Mouse (Mus musculus): Measurements from ENCODE around the gene Efcab2. TPM values are rescaled to one million over a fixed set of nuclear protein-coding genes. Genes with fewer than 3 reads are reported as not detected.

Gene Efcab2
- 6.0 and 6.5 TPM in 2 replicates for polyA plus RNA-seq (2015; fragmentation: Nextera tagmentation; extraction: Ambion mirVana)

DNA sequence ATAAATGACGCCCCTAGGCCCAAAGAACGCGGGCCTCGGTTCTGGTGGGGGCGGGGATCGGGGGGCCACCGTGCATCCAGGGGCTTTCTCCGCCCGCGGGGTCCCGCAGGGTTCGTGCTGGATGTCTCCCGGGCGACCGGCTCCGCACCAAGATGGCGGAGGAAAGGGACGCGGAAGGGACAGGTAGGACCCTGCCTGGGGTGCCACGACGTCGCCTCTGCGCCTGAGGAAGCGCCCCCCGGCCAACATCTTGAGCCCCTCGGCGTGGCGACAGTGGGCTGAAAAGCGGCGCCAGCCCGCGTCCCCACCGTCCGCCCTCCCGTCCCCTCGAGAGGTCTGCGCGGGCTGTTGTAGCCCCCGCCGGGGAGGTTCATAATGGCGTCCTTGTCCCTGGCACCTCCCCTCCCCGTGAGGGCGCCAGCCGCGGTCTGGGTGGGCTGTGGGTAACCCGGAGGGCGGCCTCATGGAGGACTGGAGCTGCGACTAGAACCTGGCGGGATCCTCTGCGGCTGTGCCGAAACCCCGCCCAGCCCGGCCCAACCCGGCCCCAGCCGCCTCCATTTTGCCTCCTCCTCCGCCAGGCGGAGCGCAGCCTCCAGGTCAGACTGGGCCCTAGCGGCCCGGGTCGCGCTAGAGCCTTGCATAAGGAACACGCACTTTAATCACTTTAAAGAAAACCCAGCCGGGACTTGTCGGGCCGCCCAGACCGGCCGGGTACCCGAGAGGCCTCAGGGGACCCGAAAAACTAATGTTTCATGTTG lies at the start of gene Efcab2:
Gene Efcab2, plus strand, starts transcription at position 135 of the 761 bp plus-strand sequence.
- peak within 1 kb of the TSS; percentile 70 for H3K4me3 ChIP-seq (ENCODE audit: low read length)
- H3K27ac ChIP-seq (ENCODE audit: low read length), result peak within 1 kb of the TSS; percentile 100
- under 1% methylated on average over 64 of the region's 70 CpGs for WGBS
- no peaks in the 10 kb centered on the region for H3K27me3 ChIP-seq (ENCODE audit: control insufficient read depth, insufficient read depth, low read depth, low read length)
- H3K4me1 ChIP-seq (replicated peaks; ENCODE audit: control insufficient read depth, insufficient read depth, low read length), result no peaks in the 10 kb centered on the region
- H3K9ac ChIP-seq (ENCODE audit: low read length), result peak within 1 kb of the TSS; percentile 82
- H3K4me2 ChIP-seq (ENCODE audit: low read depth, low read length), result peak within 1 kb of the TSS; percentile 65
- ATAC-seq (ENCODE audit: low read depth), result peak; percentile 98
- no peaks in the 10 kb centered on the region for H3K9me3 ChIP-seq (ENCODE audit: control insufficient read depth, low read length)
- H3K36me3 ChIP-seq (ENCODE audit: control insufficient read depth, insufficient read depth, low read length), result no peaks in the 10 kb centered on the region

DNA sequence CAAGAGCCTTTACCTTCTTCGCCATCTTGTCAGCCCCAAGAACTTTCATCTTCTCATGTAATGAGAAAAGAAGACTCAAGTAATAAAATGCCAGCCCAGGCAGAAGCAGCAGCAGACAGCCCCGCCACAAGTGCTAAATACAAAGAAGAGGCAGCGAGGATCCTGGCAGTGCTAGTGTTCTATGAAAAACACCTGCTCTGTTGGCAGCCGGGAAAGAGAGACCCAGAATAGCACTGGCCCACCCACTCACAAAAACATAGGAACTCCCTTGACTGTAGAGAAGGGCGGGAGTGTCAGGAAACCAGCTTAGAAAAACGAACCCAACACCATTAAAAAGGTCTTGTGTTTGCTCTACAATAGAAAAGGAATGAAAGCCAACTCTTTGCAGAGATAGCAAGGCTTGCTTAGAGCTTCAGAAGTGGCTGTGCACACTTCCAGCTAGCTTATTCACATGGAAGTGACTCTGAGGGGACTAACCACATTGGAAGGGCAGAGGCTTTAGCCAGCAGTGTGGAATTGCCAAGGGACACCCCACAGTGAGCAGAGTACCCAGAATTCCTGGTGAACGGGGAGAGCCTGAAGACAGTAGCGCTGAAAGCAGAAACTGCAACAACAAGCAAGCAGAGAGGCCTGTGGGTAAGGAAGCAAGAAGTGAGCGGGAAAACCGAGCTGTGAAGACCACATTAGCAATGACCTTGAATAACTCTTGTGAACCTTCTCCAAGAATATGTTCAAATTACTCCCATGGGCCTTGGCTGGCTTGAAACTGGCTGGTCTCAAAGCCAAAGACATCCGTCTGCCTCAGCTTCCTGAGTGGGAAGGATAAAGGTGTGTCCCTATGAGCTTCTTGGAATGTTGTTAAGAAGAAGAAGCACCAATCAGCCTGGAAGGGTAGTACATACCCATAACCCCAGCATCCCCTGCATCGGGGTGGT lies 47.8 kb upstream of the Efcab2 start:
- no peak overlapping the region for H3K4me3 ChIP-seq (ENCODE audit: low read length)

DNA sequence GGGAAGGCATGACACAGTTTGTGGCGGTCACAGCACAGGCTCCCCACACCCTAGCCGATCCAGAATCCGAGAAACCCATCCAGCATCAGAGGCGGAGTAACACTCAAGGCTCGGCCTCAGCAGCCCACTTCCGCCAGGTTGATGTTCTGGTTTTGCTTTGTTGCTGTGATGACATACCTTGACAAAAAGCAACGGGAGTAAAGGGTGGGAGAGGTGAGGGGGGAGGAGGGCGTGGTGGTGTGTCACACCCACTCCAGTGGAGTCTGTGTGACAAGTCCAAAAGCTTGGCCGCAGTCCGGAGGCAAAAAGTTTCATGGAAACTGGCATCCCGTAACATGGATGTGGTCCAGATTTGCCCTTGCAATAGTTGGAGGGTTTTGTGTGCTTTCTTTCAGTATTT lies 45.6 kb upstream of the Efcab2 start:
- no peaks in the 10 kb centered on the region for H3K4me1 ChIP-seq (replicated peaks; ENCODE audit: control insufficient read depth, insufficient read depth, low read length)
- H3K9me3 ChIP-seq (ENCODE audit: control insufficient read depth, low read length), result no peaks in the 10 kb centered on the region
- no peaks in the 10 kb centered on the region for H3K36me3 ChIP-seq (ENCODE audit: control insufficient read depth, insufficient read depth, low read length)
- H3K27ac ChIP-seq (ENCODE audit: low read length), result no peak overlapping the region
- H3K4me3 ChIP-seq (ENCODE audit: low read length), result no peak overlapping the region
- no peak overlapping the region for H3K4me2 ChIP-seq (ENCODE audit: low read depth, low read length)
- no peak overlapping the region for H3K9ac ChIP-seq (ENCODE audit: low read length)
- no peak for ATAC-seq (ENCODE audit: low read depth)
- no peaks in the 10 kb centered on the region for H3K27me3 ChIP-seq (ENCODE audit: control insufficient read depth, insufficient read depth, low read depth, low read length)
- 83% methylated on average over 11 of the region's 11 CpGs for WGBS

More for the DNA sequence above, 47.8 kb upstream of the Efcab2 start:
- ATAC-seq (ENCODE audit: low read depth), result peak; percentile 38
- no peak overlapping the region for H3K9ac ChIP-seq (ENCODE audit: low read length)
- H3K36me3 ChIP-seq (ENCODE audit: control insufficient read depth, insufficient read depth, low read length), result no peaks in the 10 kb centered on the region
- no peaks in the 10 kb centered on the region for H3K27me3 ChIP-seq (ENCODE audit: control insufficient read depth, insufficient read depth, low read depth, low read length)
- no peaks in the 10 kb centered on the region for H3K9me3 ChIP-seq (ENCODE audit: control insufficient read depth, low read length)
- no peaks in the 10 kb centered on the region for H3K4me1 ChIP-seq (replicated peaks; ENCODE audit: control insufficient read depth, insufficient read depth, low read length)
- no peak overlapping the region for H3K4me2 ChIP-seq (ENCODE audit: low read depth, low read length)
- WGBS, result 59% methylated on average over 12 of the region's 12 CpGs
- H3K27ac ChIP-seq (ENCODE audit: low read length), result 0 out of 2 replicates have a peak overlapping the region, but pooled peaks have one; percentile 15

DNA sequence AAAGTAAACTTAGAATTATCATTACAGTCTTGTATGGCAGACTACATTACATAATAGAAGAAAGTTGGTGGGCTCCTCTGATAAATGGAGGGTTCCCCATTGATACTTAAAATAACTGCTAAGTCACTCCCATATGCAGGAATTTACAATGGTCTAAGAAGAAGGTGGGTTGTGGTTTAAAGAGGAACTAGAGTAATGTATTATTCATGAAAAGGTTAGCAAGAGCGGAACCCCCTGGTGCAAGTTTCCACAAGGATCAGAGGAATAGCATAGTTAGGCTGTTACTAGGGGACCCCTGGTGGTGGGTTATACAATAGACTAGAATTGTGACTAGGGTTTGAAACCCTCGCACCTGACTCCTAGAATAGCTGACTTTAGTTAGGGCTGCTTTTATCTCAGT lies 45.2 kb upstream of the Efcab2 start:
- Histone ChIP-seq H3K4me1 (replicated peaks; ENCODE audit: control insufficient read depth, insufficient read depth, low read length) (no peaks in the 10 kb centered on the region), H3K27ac (ENCODE audit: low read length) (no peak overlapping the region), H3K27me3 (ENCODE audit: control insufficient read depth, insufficient read depth, low read depth, low read length) (no peaks in the 10 kb centered on the region), H3K36me3 (ENCODE audit: control insufficient read depth, insufficient read depth, low read length) (no peaks in the 10 kb centered on the region), H3K9ac (ENCODE audit: low read length) (no peak overlapping the region), H3K4me3 (ENCODE audit: low read length) (no peak overlapping the region), H3K9me3 (ENCODE audit: control insufficient read depth, low read length) (no peaks in the 10 kb centered on the region), H3K4me2 (ENCODE audit: low read depth, low read length) (no peak overlapping the region)
- 87% methylated on average over 2 of the region's 2 CpGs for WGBS
- no peak for ATAC-seq (ENCODE audit: low read depth)

DNA sequence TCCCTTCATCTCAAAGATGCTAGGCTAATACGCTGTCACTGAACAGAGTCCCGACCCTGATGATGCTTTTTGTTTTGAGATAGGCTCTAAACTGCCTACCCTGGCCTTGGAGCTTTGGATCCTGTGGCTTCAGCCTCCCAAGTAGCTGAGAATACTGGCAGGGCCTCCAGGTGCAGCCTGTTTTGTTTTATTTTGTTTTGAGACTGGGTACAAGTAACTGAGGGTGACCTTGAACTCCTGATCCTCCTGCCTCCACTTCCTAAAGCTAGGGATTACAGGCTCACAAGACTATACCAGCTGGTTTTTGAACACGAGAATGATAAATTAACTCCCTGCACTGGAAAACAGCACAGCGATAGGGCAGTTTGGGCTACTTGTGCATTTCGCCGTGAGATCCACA lies 40.7 kb upstream of the Efcab2 start:
- no peaks in the 10 kb centered on the region for H3K36me3 ChIP-seq (ENCODE audit: control insufficient read depth, insufficient read depth, low read length)
- no peak overlapping the region for H3K4me3 ChIP-seq (ENCODE audit: low read length)
- H3K9ac ChIP-seq (ENCODE audit: low read length), result no peak overlapping the region
- no peak for ATAC-seq (ENCODE audit: low read depth)
- no peak overlapping the region for H3K27ac ChIP-seq (ENCODE audit: low read length)
- H3K4me2 ChIP-seq (ENCODE audit: low read depth, low read length), result no peak overlapping the region
- no peaks in the 10 kb centered on the region for H3K9me3 ChIP-seq (ENCODE audit: control insufficient read depth, low read length)
- H3K4me1 ChIP-seq (replicated peaks; ENCODE audit: control insufficient read depth, insufficient read depth, low read length), result peaks cover 4% of the 10 kb centered on the region; the same call in 1 of the 2 replicates
- WGBS, result 75% methylated on average over 6 of the region's 6 CpGs
- H3K27me3 ChIP-seq (ENCODE audit: control insufficient read depth, insufficient read depth, low read depth, low read length), result no peaks in the 10 kb centered on the region

DNA sequence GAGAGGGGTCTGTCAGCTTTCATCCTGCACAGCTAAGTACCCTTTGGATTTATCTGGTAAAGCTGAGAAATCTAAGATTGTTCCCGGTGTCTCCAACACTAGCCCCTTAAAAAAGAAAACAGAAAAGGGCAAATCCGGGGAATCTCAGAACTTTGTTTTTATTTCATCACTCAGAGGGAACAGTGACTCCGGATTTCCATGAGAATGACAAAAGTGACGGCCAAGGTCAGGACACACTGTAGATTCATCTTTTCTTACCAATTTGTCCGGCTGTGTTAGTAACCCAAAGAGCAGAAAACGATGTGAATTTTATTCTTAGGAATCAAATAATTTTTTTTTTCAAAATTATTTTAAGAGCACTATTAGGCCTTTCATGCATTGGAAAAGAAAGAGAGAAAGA lies 37.8 kb upstream of the Efcab2 start:
- no peaks in the 10 kb centered on the region for H3K36me3 ChIP-seq (ENCODE audit: control insufficient read depth, insufficient read depth, low read length)
- ATAC-seq (ENCODE audit: low read depth), result no peak
- no peak overlapping the region for H3K27ac ChIP-seq (ENCODE audit: low read length)
- no peaks in the 10 kb centered on the region for H3K27me3 ChIP-seq (ENCODE audit: control insufficient read depth, insufficient read depth, low read depth, low read length)
- 54% methylated on average over 6 of the region's 6 CpGs for WGBS
- no peak overlapping the region; the same call in 1 of the 2 replicates for H3K4me2 ChIP-seq (ENCODE audit: low read depth, low read length)
- no peaks in the 10 kb centered on the region for H3K9me3 ChIP-seq (ENCODE audit: control insufficient read depth, low read length)
- no peak overlapping the region for H3K4me3 ChIP-seq (ENCODE audit: low read length)
- no peak overlapping the region; the same call in 1 of the 2 replicates for H3K9ac ChIP-seq (ENCODE audit: low read length)
- peaks cover 4% of the 10 kb centered on the region; the same call in 1 of the 2 replicates for H3K4me1 ChIP-seq (replicated peaks; ENCODE audit: control insufficient read depth, insufficient read depth, low read length)

DNA sequence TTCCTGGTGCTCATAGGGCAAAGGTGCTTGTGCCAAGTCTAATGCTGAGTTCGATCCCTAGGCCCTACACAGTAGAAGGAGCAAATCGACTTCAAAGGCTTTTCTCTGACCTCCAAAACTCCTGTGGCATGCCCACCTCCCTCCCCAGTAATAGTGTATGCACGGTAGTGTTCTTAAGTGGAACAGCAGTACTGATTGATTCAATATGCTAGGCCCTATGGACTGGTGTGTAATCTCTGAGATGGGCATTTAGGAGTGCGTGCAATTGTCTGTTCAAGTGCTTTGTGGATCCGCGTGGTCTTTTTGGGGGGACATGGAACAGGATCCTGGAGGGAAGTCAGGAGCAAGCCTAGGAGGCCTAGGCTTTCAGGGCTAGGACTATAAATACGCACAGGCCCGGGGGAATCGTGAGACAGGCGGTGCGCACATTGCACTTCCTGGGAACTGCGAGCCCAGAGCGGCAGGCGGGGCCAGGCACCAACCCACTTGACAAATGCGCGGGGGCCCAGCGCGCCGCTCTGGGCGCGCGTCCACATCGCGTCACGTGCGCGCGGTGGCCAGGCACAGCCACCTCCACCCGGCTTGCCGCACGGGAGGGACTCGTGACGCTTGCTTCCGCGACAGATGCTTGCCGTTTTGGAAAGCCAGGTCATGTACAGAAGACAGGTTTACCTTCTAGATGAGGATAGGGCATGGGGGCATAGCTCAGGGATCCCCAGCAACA lies 37.2 kb upstream of the Efcab2 start:
- ATAC-seq (ENCODE audit: low read depth), result peak; percentile 98
- H3K4me1 ChIP-seq (replicated peaks; ENCODE audit: control insufficient read depth, insufficient read depth, low read length), result peaks cover 4% of the 10 kb centered on the region; the same call in 1 of the 2 replicates
- no peaks in the 10 kb centered on the region for H3K9me3 ChIP-seq (ENCODE audit: control insufficient read depth, low read length)
- H3K9ac ChIP-seq (ENCODE audit: low read length), result peak overlapping the region; percentile 57
- H3K36me3 ChIP-seq (ENCODE audit: control insufficient read depth, insufficient read depth, low read length), result no peaks in the 10 kb centered on the region
- 3% methylated on average over 36 of the region's 36 CpGs for WGBS
- peak overlapping the region; percentile 76 for H3K27ac ChIP-seq (ENCODE audit: low read length)
- H3K4me3 ChIP-seq (ENCODE audit: low read length), result peak overlapping the region; percentile 58
- peak overlapping the region; percentile 83 for H3K4me2 ChIP-seq (ENCODE audit: low read depth, low read length)
- no peaks in the 10 kb centered on the region for H3K27me3 ChIP-seq (ENCODE audit: control insufficient read depth, insufficient read depth, low read depth, low read length)

DNA sequence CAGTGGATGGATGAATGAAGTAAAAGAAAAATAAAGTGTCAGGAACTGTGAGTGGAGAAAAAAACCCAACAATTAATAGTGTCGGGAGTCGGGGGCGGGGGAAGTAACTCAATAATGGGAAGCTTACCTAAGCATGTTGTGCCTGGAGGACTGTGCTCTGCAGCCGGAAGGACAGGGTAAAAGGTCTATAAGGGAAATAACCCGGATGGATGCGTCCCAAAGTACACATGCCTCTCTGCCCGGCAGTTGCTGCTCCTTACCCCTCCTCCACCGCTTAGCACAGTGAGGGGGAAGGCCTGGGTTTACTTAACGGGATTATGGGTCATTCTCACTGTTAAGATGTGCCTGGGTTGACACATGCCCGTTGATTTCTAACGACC lies 36.6 kb upstream of the Efcab2 start:
- under 1% methylated on average over 11 of the region's 11 CpGs for WGBS
- H3K27ac ChIP-seq (ENCODE audit: low read length), result peak overlapping the region; percentile 67
- H3K4me3 ChIP-seq (ENCODE audit: low read length), result peak overlapping the region; percentile 58
- H3K4me2 ChIP-seq (ENCODE audit: low read depth, low read length), result peak overlapping the region; percentile 83
- peak overlapping the region; percentile 57 for H3K9ac ChIP-seq (ENCODE audit: low read length)
- no peaks in the 10 kb centered on the region for H3K27me3 ChIP-seq (ENCODE audit: control insufficient read depth, insufficient read depth, low read depth, low read length)
- H3K9me3 ChIP-seq (ENCODE audit: control insufficient read depth, low read length), result no peaks in the 10 kb centered on the region
- H3K36me3 ChIP-seq (ENCODE audit: control insufficient read depth, insufficient read depth, low read length), result no peaks in the 10 kb centered on the region
- ATAC-seq (ENCODE audit: low read depth), result peak; percentile 80
- H3K4me1 ChIP-seq (replicated peaks; ENCODE audit: control insufficient read depth, insufficient read depth, low read length), result peaks cover 4% of the 10 kb centered on the region; the same call in 1 of the 2 replicates

All from lung, embryonic 16.5 days (tissue).